Mouse (Mus musculus) thymus, postnatal 25 days (tissue): ENCODE measurements at regions not wholly inside any gene's neighbourhood (a gene's known extent, or its start where the extent isn't known, plus 50 kb on each side); places are given as distances from the start of the nearest gene placed in this dataset.

ENCODE experiments used
- DNase-seq: peaks from one replicate; pipeline ENCODE4 v3.0.0; 2022

GRCm38 (mm10) chr1:13938344-13938743 lies 2154.8 kb downstream of the 4930444P10Rik start:
- DNase-seq: no peak

DNA sequence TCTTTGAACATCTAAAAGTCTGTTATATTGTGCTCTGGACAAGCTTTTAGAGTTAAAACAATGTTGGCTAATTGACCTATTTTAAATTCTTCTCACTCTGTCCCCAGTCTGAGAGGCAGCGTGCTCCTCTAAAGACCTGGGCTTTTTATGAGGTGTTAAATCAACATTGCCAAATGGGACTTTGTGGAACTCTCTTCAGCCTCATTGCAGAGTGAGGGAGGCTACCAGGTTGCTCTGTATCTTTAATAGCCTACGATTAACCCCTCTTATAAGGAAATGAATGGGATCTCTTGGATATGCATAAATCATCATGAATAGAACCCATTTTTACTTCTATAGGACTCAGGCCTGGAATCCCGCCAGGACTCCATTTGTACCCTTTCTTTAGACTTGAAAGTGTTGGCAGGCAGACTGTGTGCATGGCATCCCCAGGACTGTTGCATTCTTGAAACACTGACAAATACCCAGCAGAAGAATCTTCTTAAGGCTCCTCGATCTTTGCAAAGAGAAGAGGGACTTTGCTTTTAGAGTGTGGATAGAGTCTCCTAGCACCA lies 2157.1 kb downstream of the 4930444P10Rik start:
- no peak for DNase-seq

GRCm38 (mm10) chr1:13928679-13929078 lies 2164.4 kb downstream of the 4930444P10Rik start:
- DNase-seq: no peak

DNA sequence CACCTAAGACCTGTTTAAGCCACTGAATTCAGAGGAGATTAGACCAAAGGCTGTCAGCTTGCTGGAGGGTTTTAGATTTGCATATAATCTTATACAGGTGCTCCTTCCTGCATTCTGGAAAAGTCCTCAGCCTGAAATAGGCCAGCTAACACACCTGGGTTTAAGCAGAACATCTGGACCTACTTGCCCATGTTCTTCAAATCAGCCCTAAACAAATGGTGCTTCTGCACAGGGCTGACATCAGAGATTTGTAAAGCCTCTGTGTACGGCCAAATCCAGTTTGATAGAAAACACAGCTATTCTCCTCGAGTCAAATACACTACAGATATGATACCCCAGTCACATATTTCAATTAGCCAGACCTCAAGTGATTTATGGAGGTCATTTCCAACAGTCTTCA lies 2165.2 kb downstream of the 4930444P10Rik start:
- no peak for DNase-seq

- DNase-seq: no peak
These were observed 2167.1 kb downstream of the 4930444P10Rik start for GRCm38 (mm10) chr1:13925994-13926393.

DNA sequence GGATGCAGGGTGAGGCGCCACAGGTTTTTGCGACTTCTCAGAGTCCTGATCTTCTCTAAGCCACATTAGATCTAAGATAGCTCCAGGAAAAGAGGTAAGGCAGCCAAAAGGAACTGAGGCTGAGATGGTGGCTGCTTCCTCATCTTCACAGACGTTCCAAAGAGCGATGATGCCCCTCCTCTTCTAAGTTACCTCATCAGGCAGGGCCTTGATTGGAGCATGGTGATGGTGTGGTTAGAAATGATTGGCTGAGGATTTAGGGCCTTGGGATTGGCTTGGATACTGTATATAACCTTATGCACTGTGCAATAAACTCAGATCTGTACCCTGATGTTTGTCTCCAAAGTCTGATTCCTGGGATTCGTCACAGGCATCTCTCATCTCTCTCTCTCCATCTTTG lies 2177.9 kb downstream of the 4930444P10Rik start:
- no peak for DNase-seq

GRCm38 (mm10) chr1:13879126-13879525 lies 2214.0 kb downstream of the 4930444P10Rik start:
- no peak for DNase-seq

- no peak for DNase-seq
These were observed 2219.2 kb downstream of the 4930444P10Rik start for GRCm38 (mm10) chr1:13873925-13874324.

DNA sequence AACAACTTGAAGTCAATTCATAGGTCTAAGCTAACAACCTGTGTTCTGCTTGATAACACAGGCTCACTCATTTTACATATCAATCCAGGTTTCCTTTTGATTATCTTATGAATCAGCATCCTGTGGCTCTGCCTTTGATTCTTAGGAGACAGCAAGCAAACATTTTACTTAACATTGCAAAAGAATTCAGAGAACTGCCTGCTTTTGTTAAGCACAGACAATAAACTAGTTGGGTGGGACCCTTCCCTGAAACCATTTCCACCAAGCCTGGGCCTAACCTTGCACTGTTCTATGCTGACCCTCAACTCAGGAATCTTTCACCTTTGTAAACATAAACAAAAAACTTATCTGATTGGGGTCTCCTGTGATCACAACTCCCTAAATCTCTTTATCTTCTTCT lies 2220.6 kb downstream of the 4930444P10Rik start:
- DNase-seq: no peak

DNA sequence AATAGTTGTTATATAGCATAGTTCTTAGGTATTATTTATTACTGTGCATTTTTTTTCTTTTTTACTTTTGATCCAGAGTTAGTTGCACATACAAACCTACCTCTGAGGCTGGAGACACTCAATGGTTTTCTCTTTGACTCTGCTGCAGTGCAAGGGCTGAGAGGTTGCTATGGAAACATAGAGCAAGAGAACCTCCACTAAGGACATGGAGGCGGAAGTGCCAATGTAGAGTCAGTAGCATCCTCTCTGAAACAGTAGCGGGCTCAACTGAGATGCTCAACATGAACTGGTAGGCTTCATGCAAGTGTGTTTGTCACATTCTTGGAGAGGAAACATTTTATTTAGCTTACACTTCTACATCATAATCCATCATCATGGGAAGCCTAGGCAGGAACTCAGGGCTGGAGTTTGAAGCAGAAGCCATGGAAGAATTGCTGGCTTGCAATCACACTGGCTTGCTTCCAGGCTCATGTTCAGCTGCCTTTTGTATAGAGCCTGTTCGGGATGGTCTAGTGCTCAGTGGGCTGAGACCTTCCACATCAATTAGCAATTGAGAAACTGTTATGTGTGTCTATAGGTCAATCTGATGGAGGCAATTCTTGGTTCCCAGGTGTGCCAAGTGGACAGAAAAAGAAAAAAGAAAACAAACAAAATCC lies 2222.4 kb downstream of the 4930444P10Rik start:
- no peak for DNase-seq

- DNase-seq: no peak
These were observed 2227.4 kb downstream of the 4930444P10Rik start for GRCm38 (mm10) chr1:13865713-13866112.

- no peak for DNase-seq
These were observed 2229.4 kb downstream of the 4930444P10Rik start for GRCm38 (mm10) chr1:13863712-13864111.

DNA sequence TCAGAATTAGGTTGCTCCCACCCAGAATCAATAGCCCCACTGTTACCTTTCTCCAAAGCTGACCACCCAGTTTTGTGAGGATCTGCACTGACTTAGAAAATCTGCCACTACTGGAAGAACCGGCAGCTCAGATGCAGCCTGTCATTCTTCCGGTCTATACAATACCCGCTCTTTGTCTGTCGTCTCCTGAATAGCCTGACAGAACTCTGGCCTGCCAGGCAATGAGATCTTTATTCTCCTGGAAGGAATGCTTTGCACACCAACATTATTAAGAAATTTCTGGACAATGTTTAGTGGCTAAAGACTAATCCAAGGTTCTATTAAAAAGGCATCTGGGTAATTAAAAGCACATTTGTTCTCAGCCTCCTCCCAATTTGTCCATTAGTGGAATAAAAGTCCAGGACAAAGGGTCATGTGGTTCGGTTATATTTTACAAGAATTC lies 2232.0 kb downstream of the 4930444P10Rik start:
- no peak for DNase-seq

GRCm38 (mm10) chr1:13860469-13860868 lies 2232.7 kb downstream of the 4930444P10Rik start:
- no peak for DNase-seq

DNA sequence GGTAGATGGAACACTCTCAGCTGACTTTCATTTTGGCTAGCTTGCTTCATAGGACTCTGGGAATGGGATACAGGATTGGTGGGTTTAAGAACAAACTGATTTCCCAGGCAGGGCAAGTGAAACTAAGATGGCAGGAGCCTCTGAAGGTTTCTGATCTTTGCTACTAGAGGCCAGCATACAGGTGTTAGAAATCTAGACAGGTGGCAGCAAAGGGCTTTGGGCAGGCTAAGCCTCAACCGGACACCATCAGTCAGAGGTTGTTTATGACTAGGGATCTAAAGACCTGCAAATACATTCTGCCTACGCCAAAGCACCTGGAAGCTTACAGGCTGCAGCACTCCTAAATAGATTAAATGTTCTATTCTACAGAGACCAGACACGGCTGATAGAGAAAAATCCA lies 2233.4 kb downstream of the 4930444P10Rik start:
- DNase-seq: no peak

DNA sequence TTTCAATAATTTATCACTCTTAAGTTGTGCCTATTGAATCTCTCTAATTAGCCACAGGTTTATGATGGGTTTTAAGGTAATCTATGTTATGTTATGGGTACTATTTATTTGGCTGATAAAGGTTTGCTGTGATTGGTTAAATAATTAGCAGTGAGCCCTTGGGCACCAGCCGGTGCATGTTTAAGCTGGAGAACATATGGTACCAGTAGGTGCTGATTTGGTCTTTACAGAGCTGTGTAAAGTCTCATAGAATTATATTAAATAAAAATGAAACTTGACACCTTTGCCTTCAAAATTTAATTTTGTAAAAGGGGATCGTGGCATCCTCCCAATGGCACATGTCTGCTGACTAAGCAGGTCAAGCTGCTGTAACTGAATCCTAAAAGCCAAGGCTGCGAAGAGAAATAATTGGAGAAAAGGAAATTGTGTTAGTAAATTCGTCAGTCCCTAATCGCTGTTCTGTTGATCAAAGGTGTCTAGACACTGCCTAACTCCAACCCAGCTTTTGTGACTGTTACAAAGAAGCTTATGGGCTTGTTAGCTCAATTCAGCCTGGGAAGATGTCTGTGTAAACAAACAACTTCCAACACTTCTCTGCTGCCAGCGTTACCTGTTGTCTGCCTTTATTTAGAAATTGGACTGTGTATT lies 2234.6 kb downstream of the 4930444P10Rik start:
- no peak for DNase-seq

- no peak for DNase-seq
These were observed 2236.1 kb downstream of the 4930444P10Rik start for GRCm38 (mm10) chr1:13856998-13857397.

DNA sequence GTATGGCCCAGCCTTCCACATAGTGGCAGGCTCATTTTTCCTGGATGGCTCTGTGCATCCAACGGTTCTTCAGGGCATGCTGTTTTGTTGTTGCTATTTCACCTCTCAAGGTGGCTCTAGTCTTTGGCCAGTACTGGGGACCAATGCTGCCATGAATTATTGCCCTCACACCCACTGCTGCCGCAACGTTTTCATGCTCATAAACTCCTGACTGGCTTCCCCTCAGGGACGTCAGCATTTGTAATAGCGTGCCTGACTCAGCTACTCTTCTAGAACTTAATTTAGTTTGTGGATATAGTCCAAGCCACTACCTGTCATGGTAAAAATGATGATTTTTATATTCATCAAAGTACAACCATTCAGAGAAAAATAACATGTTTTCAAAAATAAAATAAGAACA lies 2242.0 kb downstream of the 4930444P10Rik start:
- DNase-seq: no peak

GRCm38 (mm10) chr1:13849071-13849470 lies 2244.1 kb downstream of the 4930444P10Rik start:
- no peak for DNase-seq

DNA sequence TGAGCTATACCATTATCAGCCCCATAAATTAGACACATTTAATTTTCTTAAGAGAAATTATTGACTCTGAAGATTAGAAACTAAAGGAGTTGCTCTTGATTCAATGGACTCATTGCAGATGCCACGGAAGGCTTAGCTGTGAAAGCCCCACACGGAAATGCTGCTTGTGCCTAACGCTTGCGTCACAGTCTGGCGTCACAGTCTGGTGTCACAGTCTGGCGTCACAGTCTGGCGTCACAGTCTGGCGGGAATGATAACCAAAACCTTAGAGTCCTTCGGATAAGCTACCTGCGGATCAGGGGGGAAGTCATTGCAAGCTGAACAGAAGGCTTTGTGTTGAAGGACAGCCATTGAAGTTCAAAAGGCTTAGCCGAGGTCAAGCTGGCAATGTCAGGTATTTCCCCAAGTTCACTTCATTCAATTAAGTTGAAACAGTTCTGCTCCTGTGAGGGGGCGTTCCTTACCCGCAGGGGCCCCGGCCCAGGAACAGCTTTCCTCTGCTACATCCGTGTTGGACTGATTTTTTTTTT lies 2246.7 kb downstream of the 4930444P10Rik start:
- DNase-seq: no peak

DNA sequence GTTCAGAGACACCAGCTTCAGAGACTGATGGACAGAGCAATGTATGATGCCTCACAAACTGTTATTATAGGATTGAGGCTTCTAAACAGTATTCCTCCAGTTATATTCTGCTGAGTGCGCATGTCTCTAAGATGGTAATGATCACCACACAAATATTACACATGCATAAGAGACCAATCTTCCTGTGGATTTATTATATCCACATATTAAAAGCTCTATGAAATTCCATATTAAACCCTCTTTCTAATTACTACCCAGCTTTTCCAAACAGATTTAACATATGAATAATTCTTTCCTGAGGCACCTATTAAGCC lies 2252.9 kb downstream of the 4930444P10Rik start:
- DNase-seq: no peak

DNA sequence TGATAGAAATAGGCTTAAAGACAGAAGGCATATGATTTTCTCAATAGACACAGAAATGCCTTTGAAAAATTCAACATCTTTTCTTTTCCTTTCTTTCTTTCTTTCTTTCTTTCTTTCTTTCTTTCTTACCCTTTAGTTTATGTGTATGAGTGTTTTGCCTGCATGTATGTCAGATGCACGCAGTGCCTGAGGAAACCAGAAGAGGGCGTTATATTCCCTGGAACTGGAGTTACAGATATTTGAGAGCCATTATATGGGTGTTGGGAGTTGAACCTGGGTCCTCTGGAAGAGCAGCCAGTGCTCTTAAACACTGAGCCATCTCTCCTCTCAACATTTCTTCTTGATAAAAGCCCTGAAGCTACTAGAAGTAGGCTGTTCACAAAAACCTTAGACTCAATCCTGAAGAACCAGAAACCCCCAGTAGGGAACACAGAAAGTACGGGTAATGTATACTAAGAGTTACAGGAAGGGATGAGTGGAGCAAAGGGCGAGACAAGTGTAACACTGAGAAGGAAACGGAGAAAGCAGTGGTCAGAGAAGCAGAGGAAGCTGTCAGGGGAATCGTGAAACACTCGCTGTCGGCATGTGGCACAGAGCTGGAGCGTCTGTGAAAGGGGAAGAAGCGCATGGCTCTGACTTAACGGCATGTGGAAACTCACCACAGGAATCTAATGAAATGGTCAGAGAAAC lies 2253.4 kb downstream of the 4930444P10Rik start:
- no peak for DNase-seq
